ENCODE assay signal across 8 mouse cellular contexts in the genomic region with DNA sequence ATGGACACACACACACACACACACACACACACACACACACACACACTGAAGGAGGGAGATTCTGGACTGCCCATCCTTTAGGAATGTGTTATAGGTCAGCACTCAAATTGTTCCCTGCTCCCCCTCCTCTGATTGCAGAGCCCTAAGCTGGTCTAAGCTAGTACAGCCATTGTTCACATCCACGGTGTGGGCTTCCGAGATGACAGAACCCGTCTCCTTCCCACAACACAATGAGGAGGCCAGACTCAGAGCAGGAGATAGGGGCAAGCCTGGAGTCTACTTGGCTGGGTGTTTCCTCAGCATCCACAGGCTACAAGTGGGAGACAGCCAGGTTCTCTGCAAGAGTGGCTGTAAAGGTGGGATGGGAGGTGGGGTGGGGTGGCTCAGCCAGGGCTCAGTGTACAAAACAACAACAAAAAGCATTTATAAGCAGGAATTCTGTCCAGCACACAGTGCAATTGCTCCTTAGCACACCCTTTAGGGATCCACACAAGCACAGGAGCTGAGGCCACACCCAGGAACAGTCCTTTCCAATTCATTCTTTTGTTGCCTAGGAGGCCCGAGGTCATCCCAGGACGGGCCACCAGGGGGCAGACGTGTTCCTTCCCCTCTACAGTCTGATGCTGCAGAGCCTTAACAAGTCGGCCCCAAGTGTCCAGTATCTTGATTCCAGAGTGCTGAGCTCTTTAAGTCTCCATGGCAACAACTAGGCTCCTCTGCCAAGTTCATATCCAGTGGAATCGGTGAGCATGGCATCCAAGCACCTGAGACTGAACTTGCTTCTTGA. TPM values are rescaled to one million over a fixed set of nuclear protein-coding genes. Genes with fewer than 3 reads are reported as not detected.
DNase-seq lines count a peak whose midpoint lies in the region; ATAC-seq and TF ChIP-seq lines count a peak whose summit lies in the region.

No protein-coding gene starts in this region.

- peak; percentile 81 for DNase-seq in 3134 (ENCODE audit: extremely low read depth, insufficient read length, low spot score)
- peak; percentile 93 for DNase-seq in adrenal gland, postnatal 25 days
- DNase-seq in embryonic facial prominence, embryonic 14.5 days (ENCODE audit: low spot score) = peak; percentile 89
- peak; percentile 87 to 94 for DNase-seq in heart, adult 9 months (ENCODE audit: low spot score in 2 of 2)
- peak; percentile 94 for DNase-seq in kidney, adult 9 months
- DNase-seq in spleen, adult 2 months (ENCODE audit: low read depth in 1 of 2, low spot score in 2 of 2) = peak in 1 of 2 experiments; percentile 83

- H3K9ac ChIP-seq in embryonic facial prominence, embryonic 14.5 days (ENCODE audit: low read depth, low read length) = no peak overlapping the region
- no peak overlapping the region for H3K9ac ChIP-seq in limb, embryonic 13.5 days
- H3K9ac ChIP-seq in midbrain, embryonic 16.5 days (ENCODE audit: low read depth, low read length) = no peak overlapping the region

- peak; percentile 97 for TF ChIP-seq CTCF in spleen, adult 2 months (IDR thresholded peaks at IDR 0.05; ENCODE audit: extremely low read depth, insufficient read depth, insufficient read length, insufficient replicate concordance)

- H3K4me3 ChIP-seq in embryonic facial prominence, embryonic 14.5 days (ENCODE audit: low read depth, low read length) = no peak overlapping the region
- H3K4me3 ChIP-seq in limb, embryonic 13.5 days = no peak overlapping the region
- H3K4me3 ChIP-seq in midbrain, embryonic 16.5 days (ENCODE audit: low read depth, low read length) = no peak overlapping the region
- H3K4me3 ChIP-seq in spleen, adult 2 months (ENCODE audit: extremely low read depth, insufficient read depth, insufficient read length) = no peak overlapping the region

- H3K4me2 ChIP-seq in embryonic facial prominence, embryonic 14.5 days (ENCODE audit: low read depth, low read length) = no peak overlapping the region
- H3K4me2 ChIP-seq in limb, embryonic 13.5 days (replicated peaks) = no peak overlapping the region
- H3K4me2 ChIP-seq in midbrain, embryonic 16.5 days (ENCODE audit: low read length) = no peak overlapping the region

- peak; percentile 88 for ATAC-seq in embryonic facial prominence, embryonic 14.5 days (ENCODE audit: low read depth)
- ATAC-seq in limb, embryonic 13.5 days (ENCODE audit: low FRiP score, low read depth) = peak; percentile 89
- ATAC-seq in midbrain, embryonic 16.5 days = peak; percentile 94

- TF ChIP-seq POLR2A in spleen, adult 2 months (IDR thresholded peaks at IDR 0.05; ENCODE audit: low read depth, low read length) = no peak

- H3K27ac ChIP-seq in embryonic facial prominence, embryonic 14.5 days (replicated peaks; ENCODE audit: low read depth, low read length) = no peak overlapping the region
- H3K27ac ChIP-seq in limb, embryonic 13.5 days = no peak overlapping the region
- H3K27ac ChIP-seq in midbrain, embryonic 16.5 days (ENCODE audit: low read length) = peak overlapping the region; percentile 23; the same call in 1 of the 2 replicates
- H3K27ac ChIP-seq in spleen, adult 2 months (ENCODE audit: insufficient read depth, low read length) = peak overlapping the region; percentile 2; the same call in 1 of the 2 replicates

- H3K36me3 ChIP-seq in embryonic facial prominence, embryonic 14.5 days (ENCODE audit: control insufficient read depth, insufficient read depth, low read length) = no peaks in the 10 kb centered on the region
- H3K36me3 ChIP-seq in limb, embryonic 13.5 days = no peaks in the 10 kb centered on the region
- no peaks in the 10 kb centered on the region for H3K36me3 ChIP-seq in midbrain, embryonic 16.5 days (ENCODE audit: control insufficient read depth, insufficient read depth, low read length)
- H3K36me3 ChIP-seq in spleen, adult 2 months (ENCODE audit: control insufficient read depth, insufficient read depth, low read length) = peaks cover 18% of the 10 kb centered on the region

- no peaks in the 10 kb centered on the region for H3K9me3 ChIP-seq in embryonic facial prominence, embryonic 14.5 days (ENCODE audit: control insufficient read depth, low read length)
- H3K9me3 ChIP-seq in limb, embryonic 13.5 days = no peaks in the 10 kb centered on the region
- H3K9me3 ChIP-seq in midbrain, embryonic 16.5 days (replicated peaks; ENCODE audit: control insufficient read depth, low read length, poor library complexity, severe bottlenecking) = no peaks in the 10 kb centered on the region

- H3K4me1 ChIP-seq in embryonic facial prominence, embryonic 14.5 days (ENCODE audit: control insufficient read depth, insufficient read depth, low read length) = no peaks in the 10 kb centered on the region
- H3K4me1 ChIP-seq in limb, embryonic 13.5 days = peaks cover 17% of the 10 kb centered on the region
- H3K4me1 ChIP-seq in midbrain, embryonic 16.5 days (ENCODE audit: control insufficient read depth, insufficient read depth, low read length) = no peaks in the 10 kb centered on the region
- H3K4me1 ChIP-seq in spleen, adult 2 months (ENCODE audit: control insufficient read depth, insufficient read depth, insufficient read length) = peaks cover 11% of the 10 kb centered on the region

- 38% methylated on average over 8 of the region's 8 CpGs for WGBS in embryonic facial prominence, embryonic 14.5 days
- WGBS in limb, embryonic 13.5 days = 37% methylated on average over 8 of the region's 8 CpGs
- 24% methylated on average over 8 of the region's 8 CpGs for WGBS in midbrain, embryonic 16.5 days
- 38% methylated on average over 8 of the region's 8 CpGs for WGBS in spleen, adult 2 months

- H3K27me3 ChIP-seq in embryonic facial prominence, embryonic 14.5 days (replicated peaks; ENCODE audit: control insufficient read depth, insufficient read depth, low read length) = no peaks in the 10 kb centered on the region
- H3K27me3 ChIP-seq in limb, embryonic 13.5 days = no peaks in the 10 kb centered on the region
- no peaks in the 10 kb centered on the region for H3K27me3 ChIP-seq in midbrain, embryonic 16.5 days (ENCODE audit: control insufficient read depth, insufficient read depth, low read depth, low read length)
- H3K27me3 ChIP-seq in spleen, adult 2 months (ENCODE audit: control insufficient read depth, insufficient read depth, low read length) = no peaks in the 10 kb centered on the region

RNA-seq across cellular contexts. Expression of a gene that starts 19.4 kb away (rescaled TPM):
- 63.1 and 73.1 TPM in 2 replicates for total RNA-seq in adrenal gland, postnatal 25 days (2021)
- polyA plus RNA-seq in embryonic facial prominence, embryonic 14.5 days (2014; fragmentation: Nextera tagmentation; extraction: Ambion mirVana) = 14.5 and 16.0 TPM in 2 replicates
- polyA plus RNA-seq in limb, embryonic 13.5 days (2015; fragmentation: Nextera tagmentation; extraction: Ambion mirVana) = 10.4 and 13.1 TPM in 2 replicates
- 8.9 and 9.7 TPM in 2 replicates for polyA plus RNA-seq in midbrain, embryonic 16.5 days (2015; fragmentation: Nextera tagmentation; extraction: Ambion mirVana)
- 10.2 and 12.1 TPM in 2 replicates for polyA plus RNA-seq in spleen, adult 2 months (2012; rRNA removed)

RNA-seq across cellular contexts. Expression of a gene that starts 32.5 kb away (rescaled TPM):
- 4.9 and 7.2 TPM in 2 replicates for total RNA-seq in adrenal gland, postnatal 25 days (2021)
- polyA plus RNA-seq in embryonic facial prominence, embryonic 14.5 days (2014; fragmentation: Nextera tagmentation; extraction: Ambion mirVana) = 3.9 and 4.5 TPM in 2 replicates
- polyA plus RNA-seq in limb, embryonic 13.5 days (2015; fragmentation: Nextera tagmentation; extraction: Ambion mirVana) = 2.9 and 3.1 TPM in 2 replicates
- polyA plus RNA-seq in midbrain, embryonic 16.5 days (2015; fragmentation: Nextera tagmentation; extraction: Ambion mirVana) = 4.0 and 4.2 TPM in 2 replicates
- polyA plus RNA-seq in spleen, adult 2 months (2012; rRNA removed) = 45.9 and 63.4 TPM in 2 replicates

Comparison
In these comparisons a context has a peak if more than half of its experiments do, and no peak if none do; other contexts are left out.
1. H3K27ac ChIP-seq: peak in midbrain, embryonic 16.5 days (single experiment) and spleen, adult 2 months (single experiment); none in embryonic facial prominence, embryonic 14.5 days (single experiment) and limb, embryonic 13.5 days (single experiment).
2. Peak in every context shown above with its lines, with median percentiles within 50 percentile points of each other: ATAC-seq.